Mouse (Mus musculus): ENCODE measurements around the gene Gm43518. TPM values are rescaled to one million over a fixed set of nuclear protein-coding genes. Genes with fewer than 3 reads are reported as not detected.

Gm43518 gene
- polyA plus RNA-seq, 1 experiment from 2014 or later, result 3.2 TPM

Other genes with a start within 250 kb of the Gm43518 start
- 40.6 and 46.1 TPM in 2 replicates for gene Clip1, start 242.8 kb upstream of the Gm43518 start, polyA plus RNA-seq (2015; fragmentation: Nextera tagmentation; extraction: Ambion mirVana)
- gene Zcchc8, start 206.3 kb upstream of the Gm43518 start, polyA plus RNA-seq (2015; fragmentation: Nextera tagmentation; extraction: Ambion mirVana), result 61.1 and 64.5 TPM in 2 replicates
- 105 and 106 TPM in 2 replicates for gene Rsrc2, start 178.0 kb upstream of the Gm43518 start, polyA plus RNA-seq (2015; fragmentation: Nextera tagmentation; extraction: Ambion mirVana)
- 23.6 and 31.0 TPM in 2 replicates for gene Kntc1, start 177.7 kb upstream of the Gm43518 start, polyA plus RNA-seq (2015; fragmentation: Nextera tagmentation; extraction: Ambion mirVana)
- 6.5 and 8.7 TPM in 2 replicates for gene Hcar2, start 61.9 kb upstream of the Gm43518 start, polyA plus RNA-seq (2015; fragmentation: Nextera tagmentation; extraction: Ambion mirVana)
- 6.1 and 6.3 TPM in 2 replicates for gene Hcar1, start 47.4 kb upstream of the Gm43518 start, polyA plus RNA-seq (2015; fragmentation: Nextera tagmentation; extraction: Ambion mirVana)
- 117 and 132 TPM in 2 replicates for gene Denr, start 20.2 kb upstream of the Gm43518 start, polyA plus RNA-seq (2015; fragmentation: Nextera tagmentation; extraction: Ambion mirVana)
- gene Ccdc62, start 3.3 kb downstream of the Gm43518 start, polyA plus RNA-seq (2015; fragmentation: Nextera tagmentation; extraction: Ambion mirVana), result 4.8 and 6.8 TPM in 2 replicates
- gene Hip1r, start 46.2 kb downstream of the Gm43518 start, polyA plus RNA-seq (2015; fragmentation: Nextera tagmentation; extraction: Ambion mirVana), result 31.2 and 35.2 TPM in 2 replicates
- 39.6 and 44.4 TPM in 2 replicates for gene Vps37b, start 104.9 kb downstream of the Gm43518 start, polyA plus RNA-seq (2015; fragmentation: Nextera tagmentation; extraction: Ambion mirVana)
- gene Abcb9, start 168.4 kb downstream of the Gm43518 start, polyA plus RNA-seq (2015; fragmentation: Nextera tagmentation; extraction: Ambion mirVana), result 3.2 and 3.7 TPM in 2 replicates
- gene Ogfod2, start 184.9 kb downstream of the Gm43518 start, polyA plus RNA-seq (2015; fragmentation: Nextera tagmentation; extraction: Ambion mirVana), result 27.7 and 30.2 TPM in 2 replicates
- gene Arl6ip4, start 188.7 kb downstream of the Gm43518 start, polyA plus RNA-seq (2015; fragmentation: Nextera tagmentation; extraction: Ambion mirVana), result 76.1 and 81.6 TPM in 2 replicates